Mouse (Mus musculus): ENCODE results near the gene Pyy.

DNA sequence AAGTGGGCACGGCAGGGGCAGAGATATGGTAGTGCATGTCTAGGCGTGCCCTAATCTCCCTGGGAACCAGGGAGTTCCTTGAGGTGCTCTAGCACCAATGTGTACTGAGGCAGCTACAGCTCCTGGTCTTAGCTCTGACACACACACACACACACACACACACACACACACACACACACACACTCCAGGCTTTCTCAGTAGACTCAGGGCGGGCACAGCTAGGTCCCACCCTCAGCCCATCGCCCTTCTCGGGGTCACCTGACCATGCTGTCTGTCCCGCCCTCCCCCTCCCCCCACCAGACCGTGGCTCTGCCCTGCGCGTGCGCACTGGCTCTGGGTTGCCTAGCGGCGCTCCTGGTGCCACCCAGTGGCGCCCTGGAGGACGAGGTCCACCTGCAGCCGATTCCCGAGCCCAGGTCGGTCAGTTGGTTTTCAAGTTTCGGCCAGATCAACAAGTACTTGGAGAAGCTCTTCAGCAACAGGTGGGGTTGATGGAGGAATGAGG, 10.7 kb downstream of the Pyy start:
- TF ChIP-seq CTCF (IDR thresholded peaks at IDR 0.05; ENCODE audit: control insufficient read depth, insufficient read depth, insufficient replicate concordance, low read depth, low read length) = no peak; the same call in 1 of the 2 replicates
- TF ChIP-seq POLR2A (IDR thresholded peaks at IDR 0.05; ENCODE audit: control insufficient read depth, low read depth, low read length) = no peak

Measured in testis, adult 2 months (tissue).